Comparison of ENCODE assay signal across 8 mouse cellular contexts in the genomic region with DNA sequence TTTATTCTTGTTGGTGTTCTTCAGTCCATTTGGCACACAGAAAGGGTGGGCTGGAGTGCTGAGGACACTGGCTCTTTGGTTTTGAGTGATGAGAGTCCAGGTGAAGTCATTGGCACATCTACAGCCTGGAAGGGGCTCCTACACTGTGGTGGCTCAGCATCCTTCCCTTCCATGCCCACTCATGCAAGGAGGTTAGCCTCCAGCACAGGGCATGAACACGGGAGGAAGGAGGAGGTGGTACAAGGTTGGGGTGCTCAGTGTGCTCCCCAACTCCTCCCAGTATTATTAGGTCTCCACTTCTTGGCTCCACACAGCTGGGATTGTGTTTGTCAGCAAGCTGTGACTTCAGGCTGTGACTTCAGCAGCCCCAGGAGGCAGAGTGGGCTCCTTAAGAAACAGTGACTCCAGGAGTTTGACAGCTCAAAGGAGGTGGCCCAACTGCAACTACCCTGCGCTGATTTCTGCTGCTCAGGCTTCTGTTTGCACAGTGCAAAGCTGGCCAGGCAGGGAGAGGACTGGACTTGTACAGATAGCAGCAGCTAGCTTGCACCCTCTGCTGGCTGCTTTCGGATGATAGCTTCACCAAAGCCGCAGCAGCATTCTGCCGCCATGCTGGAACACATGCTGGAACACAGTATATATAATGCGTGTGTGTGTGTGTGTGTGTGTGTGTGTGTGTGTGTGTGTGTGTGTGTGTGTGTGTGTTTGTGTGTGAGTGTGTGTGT. TPM values are rescaled to one million over a fixed set of nuclear protein-coding genes. Genes with fewer than 3 reads are reported as not detected.
DNase-seq lines count a peak whose midpoint lies in the region; ATAC-seq and TF ChIP-seq lines count a peak whose summit lies in the region.

No protein-coding gene starts in this region.

- peak; percentile 61; the same call in 1 of the 2 replicates for ATAC-seq in embryonic facial prominence, embryonic 15.5 days (ENCODE audit: insufficient number of reproducible peaks, low FRiP score, low TSS enrichment, low read depth)
- ATAC-seq in kidney, embryonic 14.5 days (ENCODE audit: low FRiP score, low TSS enrichment): peak; percentile 70
- peak; percentile 44; the same call in 1 of the 2 replicates for ATAC-seq in limb, embryonic 15.5 days (ENCODE audit: insufficient number of reproducible peaks, low FRiP score, low TSS enrichment, low read depth)
- ATAC-seq in midbrain, postnatal 0 days (ENCODE audit: low FRiP score): peak; percentile 82

- no peak overlapping the region for H3K4me2 ChIP-seq in embryonic facial prominence, embryonic 15.5 days (replicated peaks)
- H3K4me2 ChIP-seq in kidney, embryonic 14.5 days (replicated peaks; ENCODE audit: low read depth, low read length): no peak overlapping the region
- H3K4me2 ChIP-seq in limb, embryonic 15.5 days: no peak overlapping the region
- H3K4me2 ChIP-seq in midbrain, postnatal 0 days (ENCODE audit: low read depth, low read length, poor library complexity, severe bottlenecking): no peak overlapping the region

- H3K9ac ChIP-seq in embryonic facial prominence, embryonic 15.5 days: no peak overlapping the region
- no peak overlapping the region; the same call in 1 of the 2 replicates for H3K9ac ChIP-seq in kidney, embryonic 14.5 days (ENCODE audit: low read depth, low read length)
- H3K9ac ChIP-seq in limb, embryonic 15.5 days: no peak overlapping the region
- no peak overlapping the region for H3K9ac ChIP-seq in midbrain, postnatal 0 days (replicated peaks; ENCODE audit: low read length, poor library complexity, severe bottlenecking)

- no peak overlapping the region for H3K4me3 ChIP-seq in bone marrow, adult 2 months (replicated peaks; ENCODE audit: control insufficient read depth, low read depth, low read length)
- no peak overlapping the region for H3K4me3 ChIP-seq in embryonic facial prominence, embryonic 15.5 days (replicated peaks)
- no peak overlapping the region for H3K4me3 ChIP-seq in kidney, embryonic 14.5 days (ENCODE audit: low read length)
- H3K4me3 ChIP-seq in limb, embryonic 15.5 days: no peak overlapping the region
- no peak overlapping the region for H3K4me3 ChIP-seq in midbrain, postnatal 0 days (ENCODE audit: low read depth, low read length)

- H3K4me1 ChIP-seq in bone marrow, adult 2 months (ENCODE audit: control insufficient read depth, insufficient read depth, low read length): no peaks in the 10 kb centered on the region; the same call in 1 of the 2 replicates
- peaks cover 22% of the 10 kb centered on the region for H3K4me1 ChIP-seq in embryonic facial prominence, embryonic 15.5 days
- H3K4me1 ChIP-seq in kidney, embryonic 14.5 days (ENCODE audit: control insufficient read depth, insufficient read depth, low read length): peaks cover 17% of the 10 kb centered on the region
- peaks cover 16% of the 10 kb centered on the region for H3K4me1 ChIP-seq in limb, embryonic 15.5 days
- H3K4me1 ChIP-seq in midbrain, postnatal 0 days (ENCODE audit: insufficient read depth, low read length): no peaks in the 10 kb centered on the region

- no peak overlapping the region for H3K27ac ChIP-seq in bone marrow, adult 2 months (ENCODE audit: control insufficient read depth, insufficient read depth, low read depth, low read length, poor library complexity)
- no peak overlapping the region for H3K27ac ChIP-seq in embryonic facial prominence, embryonic 15.5 days (replicated peaks)
- no peak overlapping the region for H3K27ac ChIP-seq in kidney, embryonic 14.5 days (ENCODE audit: low read depth, low read length)
- no peak overlapping the region for H3K27ac ChIP-seq in limb, embryonic 15.5 days
- H3K27ac ChIP-seq in midbrain, postnatal 0 days (ENCODE audit: low read depth, low read length): no peak overlapping the region

- H3K9me3 ChIP-seq in embryonic facial prominence, embryonic 15.5 days (replicated peaks): no peaks in the 10 kb centered on the region
- no peaks in the 10 kb centered on the region for H3K9me3 ChIP-seq in kidney, embryonic 14.5 days (ENCODE audit: control insufficient read depth, low read length)
- no peaks in the 10 kb centered on the region for H3K9me3 ChIP-seq in limb, embryonic 15.5 days
- no peaks in the 10 kb centered on the region for H3K9me3 ChIP-seq in midbrain, postnatal 0 days (ENCODE audit: low read length)

- TF ChIP-seq CTCF in bone marrow, adult 2 months (IDR thresholded peaks at IDR 0.05; ENCODE audit: control insufficient read depth, insufficient read depth, low read length): peak; percentile 73
- TF ChIP-seq CTCF in midbrain, postnatal 0 days (IDR thresholded peaks at IDR 0.05): peak; percentile 97

- no peak for TF ChIP-seq POLR2A in bone marrow, adult 2 months (IDR thresholded peaks at IDR 0.05; ENCODE audit: borderline replicate concordance, control insufficient read depth, low read depth, low read length)

- H3K36me3 ChIP-seq in embryonic facial prominence, embryonic 15.5 days: no peaks in the 10 kb centered on the region
- no peaks in the 10 kb centered on the region for H3K36me3 ChIP-seq in kidney, embryonic 14.5 days (ENCODE audit: control insufficient read depth, insufficient read depth, low read length)
- no peaks in the 10 kb centered on the region for H3K36me3 ChIP-seq in limb, embryonic 15.5 days
- H3K36me3 ChIP-seq in midbrain, postnatal 0 days (ENCODE audit: insufficient read depth, low read length): no peaks in the 10 kb centered on the region

- H3K27me3 ChIP-seq in embryonic facial prominence, embryonic 15.5 days: no peaks in the 10 kb centered on the region
- H3K27me3 ChIP-seq in kidney, embryonic 14.5 days (ENCODE audit: control insufficient read depth, insufficient read depth, low read length): no peaks in the 10 kb centered on the region
- no peaks in the 10 kb centered on the region; the same call in 1 of the 2 replicates for H3K27me3 ChIP-seq in limb, embryonic 15.5 days
- H3K27me3 ChIP-seq in midbrain, postnatal 0 days (ENCODE audit: insufficient read depth, low read length): no peaks in the 10 kb centered on the region

- 6% methylated on average over 6 of the region's 6 CpGs for WGBS in bone marrow, adult 2 months
- 5% methylated on average over 6 of the region's 6 CpGs for WGBS in embryonic facial prominence, embryonic 15.5 days
- WGBS in kidney, embryonic 14.5 days: 12% methylated on average over 6 of the region's 6 CpGs
- WGBS in limb, embryonic 15.5 days: 6% methylated on average over 6 of the region's 6 CpGs
- 6% methylated on average over 6 of the region's 6 CpGs for WGBS in midbrain, postnatal 0 days

- peak; percentile 82 for DNase-seq in 416B (ENCODE audit: low read depth)
- DNase-seq in heart, adult 9 months (ENCODE audit: low spot score in 2 of 2): peak; percentile 17 to 74
- DNase-seq in midbrain, postnatal 0 days (ENCODE audit: low spot score): peak; percentile 94
- peak; percentile 89 for DNase-seq in testis, postnatal 10 days (ENCODE audit: low spot score)

RNA-seq across cellular contexts. Expression of a gene that starts 22.1 kb away (rescaled TPM):
- polyA plus RNA-seq in bone marrow, adult 2 months (2011; ENCODE audit: insufficient read depth, insufficient read length, low replicate concordance, missing spikeins): 3.5 and 9.1 TPM in 2 replicates
- polyA plus RNA-seq in embryonic facial prominence, embryonic 15.5 days (2015; fragmentation: Nextera tagmentation; extraction: Ambion mirVana): 43.5 and 47.5 TPM in 2 replicates
- polyA plus RNA-seq in kidney, embryonic 14.5 days (2014; fragmentation: Nextera tagmentation; extraction: Ambion mirVana): 33.3 and 45.3 TPM in 2 replicates
- 40.6 and 44.5 TPM in 2 replicates for polyA plus RNA-seq in limb, embryonic 15.5 days (2015; fragmentation: Nextera tagmentation; extraction: Ambion mirVana)
- total RNA-seq in midbrain, postnatal 0 days (2014; rRNA removed): 54.2 and 59.8 TPM in 2 replicates
- polyA plus RNA-seq in midbrain, postnatal 0 days (2015; fragmentation: Nextera tagmentation; extraction: Ambion mirVana): 97.7 and 101 TPM in 2 replicates
